Mouse (Mus musculus): ENCODE measurements around the gene Zfp119b. TPM values are rescaled to one million over a fixed set of nuclear protein-coding genes. Genes with fewer than 3 reads are reported as not detected.
A peak's percentile ranks its signal among the peaks of the same experiment; 100 is the strongest.
"Not testable (repeated sequence)": the region's sequence is repeated elsewhere in the genome, so short reads cannot be mapped to it uniquely, and the experiment has no call there.

Gene Zfp119b
- total and polyA plus RNA-seq, 2 experiments from 2014 or later = 3.5 to 5.7 TPM

GRCm38 (mm10) chr17:55932635-55933034 lies 16.7 kb downstream of the Zfp119b start:
- H3K9me3 ChIP-seq (ENCODE audit: low read length) = no peaks in the 10 kb centered on the region
- peak overlapping the region; percentile 90; the same call in 1 of the 2 replicates for H3K27ac ChIP-seq (ENCODE audit: low read depth, low read length)
- H3K4me2 ChIP-seq (ENCODE audit: low read depth, low read length, poor library complexity, severe bottlenecking) = peak overlapping the region; percentile 69
- ATAC-seq (ENCODE audit: low FRiP score) (no peak), DNase-seq (ENCODE audit: low spot score) (no peak)
- no peaks in the 10 kb centered on the region for H3K27me3 ChIP-seq (ENCODE audit: insufficient read depth, low read length)
- no peaks in the 10 kb centered on the region for H3K4me1 ChIP-seq (ENCODE audit: insufficient read depth, low read length)
- TF ChIP-seq CTCF (IDR thresholded peaks at IDR 0.05) = no peak
- peak overlapping the region; percentile 56 for H3K4me3 ChIP-seq (ENCODE audit: low read depth, low read length)
- H3K36me3 ChIP-seq (ENCODE audit: insufficient read depth, low read length) = no peaks in the 10 kb centered on the region
- no peak overlapping the region for H3K9ac ChIP-seq (replicated peaks; ENCODE audit: low read length, poor library complexity, severe bottlenecking)
- 72% methylated on average over 2 of the region's 2 CpGs for WGBS

GRCm38 (mm10) chr17:55931553-55932502 lies 17.5 kb downstream of the Zfp119b start:
- DNase-seq (ENCODE audit: low spot score) = peak; percentile 82
- ATAC-seq (ENCODE audit: low FRiP score) = peak; percentile 97
- Histone ChIP-seq H3K9me3 (ENCODE audit: low read length) (no peaks in the 10 kb centered on the region), H3K4me1 (ENCODE audit: insufficient read depth, low read length) (no peaks in the 10 kb centered on the region), H3K27ac (ENCODE audit: low read depth, low read length) (peak overlapping the region; percentile 90), H3K4me3 (ENCODE audit: low read depth, low read length) (peak overlapping the region; percentile 56), H3K36me3 (ENCODE audit: insufficient read depth, low read length) (no peaks in the 10 kb centered on the region), H3K9ac (replicated peaks; ENCODE audit: low read length, poor library complexity, severe bottlenecking) (peak overlapping the region; percentile 76), H3K27me3 (ENCODE audit: insufficient read depth, low read length) (no peaks in the 10 kb centered on the region), H3K4me2 (ENCODE audit: low read depth, low read length, poor library complexity, severe bottlenecking) (peak overlapping the region; percentile 69)
- 3% methylated on average over 26 of the region's 33 CpGs for WGBS
- TF ChIP-seq CTCF (IDR thresholded peaks at IDR 0.05) = peak; percentile 51

- Histone ChIP-seq H3K27ac (ENCODE audit: low read depth, low read length) (no peak overlapping the region), H3K4me2 (ENCODE audit: low read depth, low read length, poor library complexity, severe bottlenecking) (no peak overlapping the region)
- no peak for TF ChIP-seq CTCF (IDR thresholded peaks at IDR 0.05)
These were observed 42.6 kb downstream of the Zfp119b start for GRCm38 (mm10) chr17:55906669-55907068.

GRCm38 (mm10) chr17:55904131-55904530 lies 45.2 kb downstream of the Zfp119b start:
- 78% methylated on average over 6 of the region's 6 CpGs for WGBS
- Histone ChIP-seq H3K4me3 (ENCODE audit: low read depth, low read length) (no peak overlapping the region), H3K36me3 (ENCODE audit: insufficient read depth, low read length) (no peaks in the 10 kb centered on the region), H3K27ac (ENCODE audit: low read depth, low read length) (no peak overlapping the region), H3K4me1 (ENCODE audit: insufficient read depth, low read length) (no peaks in the 10 kb centered on the region), H3K9ac (replicated peaks; ENCODE audit: low read length, poor library complexity, severe bottlenecking) (no peak overlapping the region), H3K9me3 (ENCODE audit: low read length) (no peaks in the 10 kb centered on the region), H3K4me2 (ENCODE audit: low read depth, low read length, poor library complexity, severe bottlenecking) (no peak overlapping the region), H3K27me3 (ENCODE audit: insufficient read depth, low read length) (no peaks in the 10 kb centered on the region)
- DNase-seq (ENCODE audit: low spot score) (no peak), ATAC-seq (ENCODE audit: low FRiP score) (no peak)
- no peak for TF ChIP-seq CTCF (IDR thresholded peaks at IDR 0.05)

More at GRCm38 (mm10) chr17:55906669-55907068, 42.6 kb downstream of the Zfp119b start:
- Histone ChIP-seq H3K36me3 (ENCODE audit: insufficient read depth, low read length) (no peaks in the 10 kb centered on the region), H3K4me1 (ENCODE audit: insufficient read depth, low read length) (no peaks in the 10 kb centered on the region), H3K9ac (replicated peaks; ENCODE audit: low read length, poor library complexity, severe bottlenecking) (no peak overlapping the region), H3K4me3 (ENCODE audit: low read depth, low read length) (no peak overlapping the region), H3K9me3 (ENCODE audit: low read length) (no peaks in the 10 kb centered on the region), H3K27me3 (ENCODE audit: insufficient read depth, low read length) (no peaks in the 10 kb centered on the region)
- ATAC-seq (ENCODE audit: low FRiP score) (no peak), DNase-seq (ENCODE audit: low spot score) (no peak)

GRCm38 (mm10) chr17:55903687-55904086 lies 45.6 kb downstream of the Zfp119b start:
- H3K4me3 ChIP-seq (ENCODE audit: low read depth, low read length) = no peak overlapping the region
- no peak overlapping the region for H3K27ac ChIP-seq (ENCODE audit: low read depth, low read length)
- no peaks in the 10 kb centered on the region for H3K4me1 ChIP-seq (ENCODE audit: insufficient read depth, low read length)
- 93% methylated on average over 1 of the region's 1 CpGs for WGBS
- no peaks in the 10 kb centered on the region for H3K27me3 ChIP-seq (ENCODE audit: insufficient read depth, low read length)
- no peak for TF ChIP-seq CTCF (IDR thresholded peaks at IDR 0.05)
- H3K9me3 ChIP-seq (ENCODE audit: low read length) = no peaks in the 10 kb centered on the region
- H3K36me3 ChIP-seq (ENCODE audit: insufficient read depth, low read length) = no peaks in the 10 kb centered on the region
- DNase-seq (ENCODE audit: low spot score) (no peak), ATAC-seq (ENCODE audit: low FRiP score) (no peak)
- H3K9ac ChIP-seq (replicated peaks; ENCODE audit: low read length, poor library complexity, severe bottlenecking) = no peak overlapping the region
- no peak overlapping the region for H3K4me2 ChIP-seq (ENCODE audit: low read depth, low read length, poor library complexity, severe bottlenecking)

GRCm38 (mm10) chr17:55903087-55903486 lies 46.2 kb downstream of the Zfp119b start:
- H3K4me2 ChIP-seq (ENCODE audit: low read depth, low read length, poor library complexity, severe bottlenecking) = no peak overlapping the region
- no peaks in the 10 kb centered on the region for H3K36me3 ChIP-seq (ENCODE audit: insufficient read depth, low read length)
- H3K4me1 ChIP-seq (ENCODE audit: insufficient read depth, low read length) = no peaks in the 10 kb centered on the region
- DNase-seq (ENCODE audit: low spot score) (no peak), ATAC-seq (ENCODE audit: low FRiP score) (no peak)
- H3K9me3 ChIP-seq (ENCODE audit: low read length) = peaks cover 4% of the 10 kb centered on the region
- H3K4me3 ChIP-seq (ENCODE audit: low read depth, low read length) = no peak overlapping the region
- no peak overlapping the region for H3K27ac ChIP-seq (ENCODE audit: low read depth, low read length)
- WGBS = 61% methylated on average over 2 of the region's 2 CpGs
- no peaks in the 10 kb centered on the region for H3K27me3 ChIP-seq (ENCODE audit: insufficient read depth, low read length)
- no peak for TF ChIP-seq CTCF (IDR thresholded peaks at IDR 0.05)
- no peak overlapping the region for H3K9ac ChIP-seq (replicated peaks; ENCODE audit: low read length, poor library complexity, severe bottlenecking)

- H3K4me1 ChIP-seq (ENCODE audit: insufficient read depth, low read length); H3K27me3 ChIP-seq (ENCODE audit: insufficient read depth, low read length); H3K9ac ChIP-seq (replicated peaks; ENCODE audit: low read length, poor library complexity, severe bottlenecking); H3K27ac ChIP-seq (ENCODE audit: low read depth, low read length); DNase-seq (ENCODE audit: low spot score); H3K9me3 ChIP-seq (ENCODE audit: low read length); ATAC-seq (ENCODE audit: low FRiP score); H3K36me3 ChIP-seq (ENCODE audit: insufficient read depth, low read length): not testable (repeated sequence)
- Histone ChIP-seq H3K4me3 (ENCODE audit: low read depth, low read length) (peak overlapping the region; percentile 39), H3K4me2 (ENCODE audit: low read depth, low read length, poor library complexity, severe bottlenecking) (peak overlapping the region; percentile 37)
- 13% methylated on average over 6 of the region's 8 CpGs for WGBS
These were observed 56.8 kb downstream of the Zfp119b start for GRCm38 (mm10) chr17:55892406-55892955.

Data from midbrain, postnatal 0 days (tissue).